Comparison of ENCODE assay signal across 25 mouse cellular contexts in genomic region chr9:32650738-32651137, GRCm38 (mm10). TPM values are rescaled to one million over a fixed set of nuclear protein-coding genes. Genes with fewer than 3 reads are reported as not detected.
DNase-seq lines count a peak whose midpoint lies in the region; ATAC-seq lines count a peak whose summit lies in the region.
"Had no signal": no experiment of that assay in that cellular context is flagged by ENCODE, and none has a peak within 500 bp of the region (broad histone marks: within the 10 kb centered on the region; RNA-seq: fewer than 3 reads in every experiment).

No protein-coding gene starts in this region.

- H3K27ac ChIP-seq in forebrain, embryonic 14.5 days (ENCODE audit: low read depth, low read length): no peak overlapping the region
- H3K27ac ChIP-seq: forebrain, embryonic 10.5 days; forebrain, embryonic 13.5 days; gastrocnemius, adult 2 months; heart, adult 2 months; heart, embryonic 10.5 days; heart, embryonic 13.5 days; hindbrain, embryonic 12.5 days had no signal

- intact Hi-C loops in heart, postnatal 36 days (cut with DNase I): loop anchor here (2.0 kb wide), 1 partner anchor 16 kb away; no protein-coding TSS in a partner anchor

- ATAC-seq in CD4-positive, CD25-positive, alpha-beta regulatory T cell, adult 4 months: peak; percentile 24
- ATAC-seq in forebrain, embryonic 14.5 days: no peak
- ATAC-seq: forebrain, embryonic 13.5 days; forebrain, postnatal 0 days; hindbrain, embryonic 16.5 days; intestine, postnatal 0 days had no signal

- WGBS in forebrain, embryonic 14.5 days: 90% methylated on average over 3 of the region's 3 CpGs

- no peak overlapping the region for H3K4me3 ChIP-seq in forebrain, embryonic 14.5 days (ENCODE audit: low read depth, low read length)
- H3K4me3 ChIP-seq: forebrain, embryonic 10.5 days; forebrain, embryonic 13.5 days; gastrocnemius, adult 2 months; heart, adult 2 months; heart, embryonic 10.5 days; heart, embryonic 13.5 days; hindbrain, embryonic 12.5 days had no signal

- H3K9ac ChIP-seq in forebrain, embryonic 14.5 days (ENCODE audit: low read length): no peak overlapping the region
- H3K9ac ChIP-seq: forebrain, embryonic 13.5 days; forebrain, postnatal 0 days; heart, embryonic 13.5 days; hindbrain, embryonic 12.5 days had no signal

- H3K36me3 ChIP-seq in splenic B cell, adult 2 months (ENCODE audit: control insufficient read depth, insufficient read depth, low read length, poor library complexity, severe bottlenecking): no peaks in the 10 kb centered on the region
- H3K36me3 ChIP-seq in forebrain, embryonic 14.5 days (ENCODE audit: control insufficient read depth, insufficient read depth, low read length): no peaks in the 10 kb centered on the region
- H3K36me3 ChIP-seq: forebrain, embryonic 10.5 days; heart, embryonic 10.5 days; heart, embryonic 13.5 days; hindbrain, embryonic 12.5 days had no signal

- no peak overlapping the region for H3K4me2 ChIP-seq in forebrain, embryonic 14.5 days (ENCODE audit: low read length)
- H3K4me2 ChIP-seq: forebrain, embryonic 13.5 days; heart, embryonic 13.5 days; hindbrain, embryonic 12.5 days had no signal

- H3K4me1 ChIP-seq in forebrain, embryonic 14.5 days (ENCODE audit: control insufficient read depth, insufficient read depth, low read length): no peaks in the 10 kb centered on the region
- H3K4me1 ChIP-seq: forebrain, embryonic 13.5 days had no signal

- peak; percentile 88 for DNase-seq in heart, adult 11 months
- DNase-seq in heart, postnatal 36 days: no peak
- DNase-seq in induced T-regulatory cell, adult 2 months (ENCODE audit: low read depth): peak; percentile 50
- DNase-seq in splenic B cell, adult 2 months (ENCODE audit: low read depth, low spot score): peak; percentile 83
- DNase-seq in gastrocnemius, postnatal 25 days: no peak
- no peak for DNase-seq in adipocyte (ENCODE audit: low spot score)
- DNase-seq in forebrain, embryonic 14.5 days (ENCODE audit: low spot score): no peak
- DNase-seq: adrenal gland, adult 2 months; adrenal gland, postnatal 14 days; cerebellum, adult 11-12 months; cerebellum, adult 8-10 months; cerebellum, postnatal 14 days; forebrain, postnatal 0 days; gastrocnemius, adult 2 months; gastrocnemius, postnatal 14 days; heart, adult 2 months; heart, postnatal 14 days had no signal

- H3K27me3 ChIP-seq in splenic B cell, adult 2 months (ENCODE audit: control insufficient read depth, insufficient read depth, low read length, poor library complexity, severe bottlenecking): no peaks in the 10 kb centered on the region
- H3K27me3 ChIP-seq in forebrain, embryonic 14.5 days (replicated peaks; ENCODE audit: control insufficient read depth, insufficient read depth, low read length): 0 out of 2 replicates have a peak, but pooled peaks cover 7% of the 10 kb centered on the region
- H3K27me3 ChIP-seq: heart, embryonic 13.5 days had no signal

- H3K9me3 ChIP-seq in forebrain, embryonic 14.5 days (replicated peaks; ENCODE audit: control insufficient read depth, low read length): no peaks in the 10 kb centered on the region
- H3K9me3 ChIP-seq: forebrain, embryonic 10.5 days; forebrain, embryonic 13.5 days; heart, embryonic 10.5 days; heart, embryonic 13.5 days; hindbrain, embryonic 12.5 days had no signal

RNA-seq across cellular contexts. Expression of gene Ets1, which starts 14.7 kb away (rescaled TPM):
- total RNA-seq in heart, postnatal 36 days (2021): 10 to 100 TPM; 53.5 to 65.4 TPM
- polyA plus RNA-seq in CD4-positive, CD25-positive, alpha-beta regulatory T cell, adult 4 months (2017; shearing (Covaris generic)): 1,000 to 10,000 TPM in 1 of 2 experiments, 100 to 1,000 TPM in 1; 800 to 1,019 TPM
- total RNA-seq in gastrocnemius, postnatal 25 days (2021): 10 to 100 TPM; 19.1 to 21.7 TPM
- 14.5 and 18.1 TPM in 2 replicates for polyA plus RNA-seq in forebrain, embryonic 14.5 days (2014; fragmentation: Nextera tagmentation; extraction: Ambion mirVana)

Comparison
In these comparisons a context has a peak if more than half of its experiments do, and no peak if none do; other contexts are left out.
1. DNase-seq: peak in heart, adult 11 months (single experiment), induced T-regulatory cell, adult 2 months (single experiment) and splenic B cell, adult 2 months (single experiment); none in heart, postnatal 36 days (0 of 2), gastrocnemius, postnatal 25 days (single experiment), adipocyte (single experiment) and forebrain, embryonic 14.5 days (single experiment).